Mouse (Mus musculus) midbrain, embryonic 11.5 days (tissue): ENCODE measurements around the gene Ptbp3. TPM values are rescaled to one million over a fixed set of nuclear protein-coding genes. Genes with fewer than 3 reads are reported as not detected.

Experiments
- ATAC-seq: fragments of 200-750 bp; cut with Nextera tagmentation; 2 replicates; pipeline ENCODE4 v1.8.0; 2017; ENCODE audit warnings: moderate TSS enrichment, moderate library complexity; ENCODE audit not compliant: low FRiP score
- DNase-seq: peaks from one replicate; pipeline ENCODE4 v3.0.0; 2015; ENCODE audit warnings: low spot score; ENCODE audit errors: missing footprints
- H3K27ac ChIP-seq: fragments of 300-500 bp; sonication (generic); 2 replicates; pipeline ENCODE4 v1.5.1; 2014; ENCODE audit warnings: low read depth, low read length
- H3K27me3 ChIP-seq: fragments of 300-500 bp; sonication (generic); 2 replicates; pipeline ENCODE4 v1.6.1; 2014; ENCODE audit warnings: mild to moderate bottlenecking, low read length, moderate library complexity, mixed read lengths; ENCODE audit not compliant: control insufficient read depth, insufficient read depth
- H3K36me3 ChIP-seq: fragments of 300-500 bp; sonication (generic); 2 replicates; pipeline ENCODE4 v1.6.1; 2014; ENCODE audit warnings: mild to moderate bottlenecking, low read length, moderate library complexity, mixed read lengths; ENCODE audit not compliant: control insufficient read depth, insufficient read depth
- H3K4me1 ChIP-seq: fragments of 300-500 bp; sonication (generic); 2 replicates; pipeline ENCODE4 v1.6.1; 2014; ENCODE audit warnings: low read length; ENCODE audit not compliant: control insufficient read depth, insufficient read depth
- H3K4me2 ChIP-seq: fragments of 300-500 bp; sonication (generic); 2 replicates; pipeline ENCODE4 v1.6.1; 2014; ENCODE audit warnings: mild to moderate bottlenecking, moderate library complexity
- H3K4me3 ChIP-seq: fragments of 300-500 bp; sonication (generic); 2 replicates; pipeline ENCODE4 v1.5.1; 2014; ENCODE audit warnings: low read depth, low read length
- H3K9ac ChIP-seq: fragments of 300-500 bp; sonication (generic); 2 replicates; pipeline ENCODE4 v1.6.1; 2014; ENCODE audit warnings: low read length
- H3K9me3 ChIP-seq: fragments of 300-500 bp; sonication (generic); 2 replicates; pipeline ENCODE4 v1.6.1; 2016; ENCODE audit warnings: low read length; ENCODE audit not compliant: control insufficient read depth
- WGBS: fragments of 180-500 bp; shearing (Covaris S2); extraction: QIAGEN DNeasy Blood & Tissue Kit; methylation state at CpG from one replicate; pipeline ENCODE4 v1.1.7; 2014; 5-methylcytosine and 5-hydroxymethylcytosine counted together
- polyA plus RNA-seq: library from polyadenylated mRNA; unstranded; fragments of >200 nt; fragmentation: Nextera tagmentation; extraction: Ambion mirVana; gene quantifications from 2 replicates; pipeline ENCODE4 v1.2.1, GENCODE M21; 2014

The Ptbp3 gene
- polyA plus RNA-seq, 1 experiment from 2014 or later: 29.6 TPM

DNA sequence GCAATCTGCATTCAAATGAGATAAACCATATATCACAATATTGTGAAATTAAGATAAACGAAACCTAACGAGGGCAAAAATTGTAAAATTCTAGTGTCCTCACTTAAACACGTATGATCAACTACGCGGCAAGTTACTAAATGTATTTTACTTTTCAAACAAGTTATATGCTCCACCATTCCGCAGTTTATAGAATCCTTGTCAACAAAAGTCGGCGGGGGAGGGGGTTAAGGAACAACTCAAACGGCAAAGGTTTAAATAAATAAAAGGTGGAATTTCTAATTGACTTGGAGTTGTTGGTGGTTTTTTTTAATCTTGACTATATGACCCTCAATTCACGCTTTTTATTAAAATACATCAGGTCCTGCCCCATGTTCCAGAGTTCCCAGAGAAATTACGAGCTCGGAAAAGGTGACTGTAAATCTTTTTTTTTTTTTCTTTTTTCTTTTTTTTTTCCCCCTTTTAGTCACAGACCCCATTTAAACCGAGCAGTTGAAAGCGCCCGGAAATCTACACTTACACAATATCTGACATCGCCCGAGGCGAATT lies 1.1 kb downstream of the Ptbp3 start:
- H3K4me2 ChIP-seq: peak overlapping the region; percentile 66
- H3K27ac ChIP-seq: no peak overlapping the region
- 9% methylated on average over 18 of the region's 18 CpGs for WGBS
- peak overlapping the region; percentile 83 for H3K9ac ChIP-seq
- H3K9me3 ChIP-seq: no peaks in the 10 kb centered on the region
- ATAC-seq (no peak), DNase-seq (no peak)
- H3K36me3 ChIP-seq: no peaks in the 10 kb centered on the region
- H3K27me3 ChIP-seq: 0 out of 2 replicates have a peak, but pooled peaks cover 2% of the 10 kb centered on the region
- peak overlapping the region; percentile 60 for H3K4me3 ChIP-seq
- H3K4me1 ChIP-seq: no peaks in the 10 kb centered on the region

DNA sequence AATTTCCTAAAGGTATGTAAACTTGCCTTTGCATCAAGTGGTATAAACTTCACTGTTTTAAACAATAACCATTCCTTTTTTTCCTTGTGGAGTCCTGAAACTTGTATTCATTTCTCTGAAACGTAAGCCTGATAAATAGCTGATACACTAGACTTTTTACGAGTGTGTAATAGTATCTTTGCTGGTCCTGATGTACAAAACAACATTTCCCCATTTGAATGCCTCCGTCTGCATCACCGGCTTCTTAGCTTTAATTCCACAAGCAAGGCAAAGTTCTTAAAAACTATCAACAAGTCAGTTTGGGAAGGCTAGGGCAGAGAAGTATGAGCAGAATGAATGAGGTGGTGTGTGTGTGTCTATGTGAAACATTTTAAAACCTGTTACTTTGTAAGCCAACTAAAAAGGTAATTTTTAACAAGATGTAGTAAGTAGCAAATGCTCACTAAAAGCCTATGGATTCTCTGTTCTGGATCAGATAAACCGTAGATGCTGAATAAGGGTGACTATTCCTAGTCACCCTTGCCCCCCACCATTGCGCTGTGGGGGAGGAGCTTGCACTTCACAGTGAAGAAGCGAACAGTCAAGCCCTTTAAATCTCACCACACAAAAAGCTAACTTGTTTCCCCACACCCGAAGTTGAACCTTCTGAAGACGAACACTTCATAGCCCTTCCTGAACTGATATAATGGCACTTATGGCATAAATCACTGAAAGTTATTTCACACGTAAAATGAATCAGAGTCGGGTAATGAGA lies 1.9 kb downstream of the Ptbp3 start:
- 32% methylated on average over 11 of the region's 11 CpGs for WGBS
- Histone ChIP-seq H3K9ac (no peak overlapping the region), H3K27me3 (0 out of 2 replicates have a peak, but pooled peaks cover 2% of the 10 kb centered on the region), H3K36me3 (no peaks in the 10 kb centered on the region), H3K9me3 (no peaks in the 10 kb centered on the region), H3K27ac (no peak overlapping the region), H3K4me3 (peak overlapping the region; percentile 60; the same call in 1 of the 2 replicates), H3K4me2 (peak overlapping the region; percentile 66; the same call in 1 of the 2 replicates), H3K4me1 (no peaks in the 10 kb centered on the region)
- DNase-seq (peak; percentile 92), ATAC-seq (no peak)

DNA sequence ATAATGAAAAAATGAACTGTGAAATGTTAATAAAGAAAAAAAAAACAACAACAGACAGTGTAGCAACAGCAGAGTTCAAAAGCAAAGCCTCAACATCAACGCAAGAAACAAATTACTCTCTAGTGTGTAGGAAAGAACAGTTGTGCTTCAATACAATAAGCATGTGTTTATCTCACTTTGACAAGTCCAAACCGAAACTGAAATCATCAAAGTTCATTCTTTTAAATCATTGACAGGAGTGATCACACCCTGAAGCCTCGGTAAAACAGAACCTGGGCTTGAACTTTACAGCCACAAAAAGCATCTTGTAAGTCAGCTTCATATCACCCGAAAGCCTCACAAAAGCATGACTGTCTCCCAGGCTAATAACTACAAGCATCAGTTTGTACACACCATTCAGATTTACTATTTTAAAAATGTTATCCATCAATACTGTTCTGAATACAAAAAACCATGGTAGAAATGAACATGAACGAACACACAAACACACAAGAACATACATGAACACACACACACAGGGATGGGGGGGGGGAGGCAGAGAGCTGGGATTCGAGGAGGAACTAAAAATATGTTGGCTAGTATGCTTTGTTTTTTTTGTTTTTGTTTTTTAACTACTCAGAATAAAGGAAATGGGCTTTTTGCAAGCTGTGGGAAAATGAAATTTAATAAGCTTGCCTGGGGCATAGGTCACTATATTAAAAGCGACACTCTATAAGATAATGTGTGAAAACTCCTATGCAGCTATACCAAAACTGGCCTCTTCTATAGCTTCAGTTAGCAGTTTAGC lies 2.7 kb downstream of the Ptbp3 start:
- peak; percentile 75 for DNase-seq
- Histone ChIP-seq H3K9ac (no peak overlapping the region), H3K4me1 (no peaks in the 10 kb centered on the region), H3K36me3 (no peaks in the 10 kb centered on the region), H3K27ac (no peak overlapping the region), H3K4me2 (no peak overlapping the region), H3K27me3 (0 out of 2 replicates have a peak, but pooled peaks cover 2% of the 10 kb centered on the region), H3K9me3 (no peaks in the 10 kb centered on the region), H3K4me3 (no peak overlapping the region)
- 81% methylated on average over 7 of the region's 7 CpGs for WGBS
- no peak for ATAC-seq

DNA sequence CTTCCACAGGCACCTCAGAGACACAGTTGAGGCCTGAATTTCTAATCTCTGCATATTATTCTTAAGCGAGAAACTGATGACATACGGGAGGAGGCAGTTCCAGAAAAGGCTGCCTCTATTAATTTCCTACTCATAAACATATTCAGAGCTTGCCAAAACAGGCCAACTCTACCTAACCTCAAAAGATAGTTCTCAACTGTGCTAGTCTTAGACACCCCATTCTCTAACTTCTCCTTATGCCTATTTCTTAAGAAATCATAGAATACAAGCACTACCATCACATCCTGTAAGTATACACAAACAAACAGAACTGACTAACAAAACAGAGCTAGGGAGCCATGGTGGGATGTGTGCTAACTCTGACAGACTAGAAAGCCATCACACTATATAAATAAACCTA lies 4.5 kb downstream of the Ptbp3 start:
- Histone ChIP-seq H3K9me3 (no peaks in the 10 kb centered on the region), H3K27me3 (no peaks in the 10 kb centered on the region), H3K4me1 (no peaks in the 10 kb centered on the region), H3K36me3 (no peaks in the 10 kb centered on the region), H3K9ac (no peak overlapping the region), H3K4me3 (no peak overlapping the region), H3K4me2 (no peak overlapping the region), H3K27ac (no peak overlapping the region)
- WGBS: 86% methylated on average over 2 of the region's 2 CpGs
- ATAC-seq (no peak), DNase-seq (peak; percentile 19)

DNA sequence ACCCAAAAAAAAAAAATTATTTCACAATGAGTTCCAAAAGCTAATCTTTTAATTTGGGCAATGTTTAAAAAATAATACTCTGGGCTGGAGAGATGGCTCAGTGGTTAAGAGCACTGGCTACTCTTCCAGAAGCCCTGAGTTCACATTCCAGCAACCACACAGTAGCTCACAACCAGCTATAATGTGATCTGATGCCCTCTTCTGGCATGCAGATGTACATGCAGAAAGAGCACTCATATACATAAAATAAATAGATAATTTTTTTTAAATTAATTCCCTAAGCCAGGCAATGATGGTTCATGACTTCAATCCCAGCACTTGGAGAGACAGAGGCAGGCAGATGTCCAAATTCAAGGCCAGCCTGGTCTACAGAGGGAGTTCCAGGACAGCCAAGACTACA lies 6.2 kb downstream of the Ptbp3 start:
- H3K4me2 ChIP-seq: no peak overlapping the region
- H3K9me3 ChIP-seq: no peaks in the 10 kb centered on the region
- no peaks in the 10 kb centered on the region for H3K4me1 ChIP-seq
- no peak overlapping the region for H3K9ac ChIP-seq
- H3K27ac ChIP-seq: no peak overlapping the region
- H3K27me3 ChIP-seq: no peaks in the 10 kb centered on the region
- peak; percentile 14 for DNase-seq
- H3K36me3 ChIP-seq: no peaks in the 10 kb centered on the region
- no peak overlapping the region for H3K4me3 ChIP-seq
- no peak for ATAC-seq

DNA sequence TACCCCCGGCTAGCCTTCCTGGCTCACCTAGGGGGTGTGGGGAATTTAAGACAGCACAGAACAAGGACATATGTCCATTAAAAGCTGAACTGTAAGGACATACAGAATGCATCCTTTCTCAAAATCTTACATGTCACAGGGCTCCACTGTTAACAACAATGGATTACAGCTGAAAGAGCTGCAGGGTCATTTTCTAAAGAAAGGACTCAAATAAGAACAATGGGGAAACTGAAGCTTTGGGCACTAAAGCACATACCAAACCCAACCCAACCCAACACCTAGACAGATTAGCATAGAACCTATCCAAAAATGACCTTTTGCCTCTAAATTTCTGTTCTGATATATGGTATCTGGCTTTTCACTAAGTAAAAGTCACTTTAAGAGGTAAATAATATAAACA lies 12.9 kb downstream of the Ptbp3 start:
- Histone ChIP-seq H3K4me3 (no peak overlapping the region), H3K36me3 (no peaks in the 10 kb centered on the region), H3K27me3 (no peaks in the 10 kb centered on the region), H3K27ac (no peak overlapping the region), H3K4me1 (no peaks in the 10 kb centered on the region), H3K9ac (no peak overlapping the region), H3K9me3 (no peaks in the 10 kb centered on the region), H3K4me2 (no peak overlapping the region)
- DNase-seq (no peak), ATAC-seq (no peak)
- WGBS: 100% methylated on average over 1 of the region's 1 CpGs

DNA sequence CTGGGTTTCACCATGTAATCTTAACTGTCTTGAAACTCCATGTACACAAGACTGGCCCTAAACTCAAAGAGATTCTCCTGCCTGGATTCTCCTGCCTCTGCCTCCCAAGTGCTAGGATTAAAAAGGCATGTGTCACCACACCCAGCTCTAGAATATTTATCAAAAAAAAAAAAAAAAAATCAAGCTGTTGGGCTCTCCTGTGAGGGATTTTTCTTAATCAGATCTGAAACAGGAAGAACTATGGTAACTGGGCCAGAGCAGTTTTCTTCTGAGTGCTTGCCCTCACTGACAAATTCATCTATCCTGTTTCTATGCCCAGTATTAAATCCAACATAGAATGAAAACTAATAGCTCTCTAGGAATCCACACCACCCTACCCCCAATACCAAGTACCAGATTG lies 13.5 kb downstream of the Ptbp3 start:
- no peak overlapping the region for H3K27ac ChIP-seq
- no peaks in the 10 kb centered on the region for H3K27me3 ChIP-seq
- H3K9ac ChIP-seq: no peak overlapping the region
- H3K4me3 ChIP-seq: no peak overlapping the region
- no peak overlapping the region for H3K4me2 ChIP-seq
- no peaks in the 10 kb centered on the region for H3K36me3 ChIP-seq
- DNase-seq: peak; percentile 41
- H3K9me3 ChIP-seq: no peaks in the 10 kb centered on the region
- H3K4me1 ChIP-seq: no peaks in the 10 kb centered on the region
- ATAC-seq: no peak

DNA sequence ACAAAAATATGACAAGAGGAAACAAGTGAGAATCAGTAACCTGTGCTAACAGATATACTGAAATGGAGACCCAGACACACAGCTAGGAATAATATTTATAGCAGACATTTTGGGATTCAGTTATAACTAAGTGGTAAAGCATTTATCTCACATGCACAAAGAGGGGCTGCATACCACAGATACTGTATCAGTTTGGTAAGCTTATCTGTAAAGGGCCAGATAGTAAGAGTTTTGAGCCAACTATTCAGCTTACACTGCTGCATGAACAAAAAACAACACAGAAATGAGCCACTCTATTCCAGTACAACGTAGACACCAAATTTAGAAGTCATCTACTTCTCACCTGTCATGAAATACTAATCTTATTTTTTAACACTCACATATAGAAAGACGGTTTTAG lies 15.9 kb downstream of the Ptbp3 start:
- Histone ChIP-seq H3K4me1 (no peaks in the 10 kb centered on the region), H3K27ac (no peak overlapping the region), H3K9ac (no peak overlapping the region), H3K4me3 (no peak overlapping the region), H3K4me2 (no peak overlapping the region), H3K36me3 (no peaks in the 10 kb centered on the region), H3K27me3 (no peaks in the 10 kb centered on the region), H3K9me3 (no peaks in the 10 kb centered on the region)
- 88% methylated on average over 2 of the region's 2 CpGs for WGBS
- DNase-seq (no peak), ATAC-seq (no peak)

DNA sequence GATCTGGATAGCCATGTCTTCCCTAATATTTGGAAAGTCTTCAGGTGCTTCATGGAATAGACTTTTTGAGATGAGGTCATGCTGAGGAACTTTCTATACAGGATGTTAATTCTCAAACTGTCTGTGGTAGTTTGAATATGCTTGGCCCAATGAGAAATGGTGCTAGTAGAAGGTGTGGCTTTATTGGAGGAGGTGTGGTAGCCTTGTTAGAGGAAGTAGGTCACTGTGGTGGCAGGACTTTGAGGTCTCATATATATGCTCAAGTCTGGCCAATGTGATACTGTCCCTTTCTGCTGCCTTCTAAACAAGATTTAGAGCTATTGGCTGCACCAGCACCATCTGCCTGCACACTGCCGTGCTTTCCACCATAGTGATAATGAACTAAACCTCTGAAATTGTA lies 18.0 kb downstream of the Ptbp3 start:
- no peak for ATAC-seq
- H3K4me2 ChIP-seq: no peak overlapping the region
- DNase-seq: no peak
- WGBS: 81% methylated on average over 1 of the region's 1 CpGs
- no peak overlapping the region for H3K27ac ChIP-seq
- H3K27me3 ChIP-seq: no peaks in the 10 kb centered on the region
- H3K9ac ChIP-seq: no peak overlapping the region
- H3K4me1 ChIP-seq: no peaks in the 10 kb centered on the region
- no peak overlapping the region for H3K4me3 ChIP-seq
- no peaks in the 10 kb centered on the region for H3K9me3 ChIP-seq
- no peaks in the 10 kb centered on the region for H3K36me3 ChIP-seq
